Mouse (Mus musculus) brown adipose tissue, adult 24 weeks (tissue): Measurements from ENCODE around the gene Gtf3c1. TPM values are rescaled to one million over a fixed set of nuclear protein-coding genes. Genes with fewer than 3 reads are reported as not detected.
"Not testable (repeated sequence)": the region's sequence is repeated elsewhere in the genome, so short reads cannot be mapped to it uniquely, and the experiment has no call there.

Experiments used
- H3K27ac ChIP-seq: fragments of 200-500 bp; replicated peaks from 2 replicates; pipeline ENCODE4 v1.5.1; 2012; ENCODE audit warnings: low read depth, mild to moderate bottlenecking, low read length
- H3K4me1 ChIP-seq: fragments of 200-500 bp; 2 replicates; pipeline ENCODE4 v1.6.1; 2012; ENCODE audit warnings: low read length, mixed read lengths; ENCODE audit not compliant: control insufficient read depth, insufficient read depth, insufficient read length
- H3K4me3 ChIP-seq: fragments of 200-500 bp; 2 replicates; pipeline ENCODE4 v1.5.1; 2012; ENCODE audit warnings: low read depth, mild to moderate bottlenecking, low read length, moderate library complexity; ENCODE audit not compliant: insufficient read depth
- polyA plus RNA-seq: library from polyadenylated mRNA; stranded (reverse); fragments of >200 nt; gene quantifications from 2 replicates; pipeline ENCODE4 v1.2.4, GENCODE M21; 2012; ENCODE audit not compliant: missing spikeins, insufficient read depth, insufficient read length

The Gtf3c1 gene
- polyA plus RNA-seq, 1 experiment, result 15.2 TPM

DNA sequence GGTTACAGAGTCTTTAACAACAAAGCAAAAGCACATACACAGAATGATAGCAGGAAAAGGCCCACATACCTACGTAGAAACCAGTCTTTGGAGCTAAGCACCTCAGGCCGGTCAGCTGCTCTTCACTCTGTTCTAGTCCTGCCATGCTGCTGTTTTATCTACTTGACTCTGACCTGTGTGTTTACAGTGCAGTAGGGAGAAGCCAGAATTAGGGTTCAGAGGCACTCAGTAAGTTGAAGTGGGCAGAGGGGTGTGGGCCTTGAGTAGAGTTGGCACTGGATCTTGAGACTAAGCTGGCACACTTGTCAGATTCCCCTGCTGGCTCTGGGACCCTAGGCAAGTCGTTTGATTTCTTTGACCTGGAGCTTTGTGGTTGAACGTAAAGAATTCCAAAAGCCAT is 13.5 kb upstream of the Gtf3c1 start:
- H3K27ac ChIP-seq, result no peak overlapping the region
- H3K4me3 ChIP-seq, result no peak overlapping the region
- H3K4me1 ChIP-seq, result no peaks in the 10 kb centered on the region

DNA sequence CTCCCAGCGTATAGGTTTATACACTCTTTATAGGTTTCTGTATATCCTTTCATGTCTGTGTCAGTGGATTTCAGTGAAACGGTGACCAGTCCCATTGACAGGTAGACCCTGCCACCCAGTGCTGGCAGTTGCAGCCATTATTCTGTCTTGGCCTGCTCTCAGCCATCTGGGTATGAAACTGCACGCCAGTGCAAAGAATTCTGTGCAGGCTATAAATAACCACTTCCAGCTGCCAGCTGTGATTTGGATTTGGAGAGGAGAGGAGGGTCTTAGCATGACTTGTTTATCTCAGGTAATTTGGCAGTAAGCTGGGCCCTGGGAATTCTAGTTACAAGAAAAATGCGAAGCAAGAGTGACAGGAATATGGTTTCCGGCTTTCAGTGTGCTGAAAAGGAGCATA is 12.8 kb upstream of the Gtf3c1 start:
- no peak overlapping the region for H3K4me3 ChIP-seq
- no peak overlapping the region for H3K27ac ChIP-seq
- H3K4me1 ChIP-seq, result no peaks in the 10 kb centered on the region

- no peak overlapping the region for H3K27ac ChIP-seq
- no peak overlapping the region for H3K4me3 ChIP-seq
- H3K4me1 ChIP-seq, result no peaks in the 10 kb centered on the region
These were observed 10.0 kb upstream of the Gtf3c1 start for GRCm38 (mm10) chr7:125717612-125718011.

GRCm38 (mm10) chr7:125716724-125717123 is 9.1 kb upstream of the Gtf3c1 start:
- no peaks in the 10 kb centered on the region for H3K4me1 ChIP-seq
- H3K27ac ChIP-seq, result no peak overlapping the region
- H3K4me3 ChIP-seq, result no peak overlapping the region

DNA sequence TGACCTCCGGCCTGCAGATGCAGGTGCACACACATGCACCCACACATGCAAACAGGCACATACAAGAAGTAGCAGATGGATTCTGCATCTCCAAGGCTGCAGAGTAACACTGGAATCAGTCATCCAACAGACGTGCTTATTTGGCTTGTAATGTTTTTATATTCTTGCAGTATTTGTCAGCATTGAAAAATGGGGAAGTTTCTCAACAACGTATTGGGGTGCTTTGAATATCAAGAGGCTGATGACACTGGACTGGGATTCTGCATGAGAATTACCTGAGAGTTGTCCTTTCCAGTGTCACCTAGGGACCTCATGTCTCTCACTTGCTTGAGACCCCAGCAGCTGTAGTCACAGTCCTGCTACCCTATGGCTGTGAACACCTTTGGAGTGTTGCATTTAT is 7.2 kb upstream of the Gtf3c1 start:
- Histone ChIP-seq H3K4me3 (no peak overlapping the region), H3K27ac (no peak overlapping the region), H3K4me1 (no peaks in the 10 kb centered on the region)

- not testable (repeated sequence) for H3K4me3 ChIP-seq, H3K4me1 ChIP-seq, H3K27ac ChIP-seq
These were observed 6.0 kb upstream of the Gtf3c1 start for GRCm38 (mm10) chr7:125713542-125714055.

DNA sequence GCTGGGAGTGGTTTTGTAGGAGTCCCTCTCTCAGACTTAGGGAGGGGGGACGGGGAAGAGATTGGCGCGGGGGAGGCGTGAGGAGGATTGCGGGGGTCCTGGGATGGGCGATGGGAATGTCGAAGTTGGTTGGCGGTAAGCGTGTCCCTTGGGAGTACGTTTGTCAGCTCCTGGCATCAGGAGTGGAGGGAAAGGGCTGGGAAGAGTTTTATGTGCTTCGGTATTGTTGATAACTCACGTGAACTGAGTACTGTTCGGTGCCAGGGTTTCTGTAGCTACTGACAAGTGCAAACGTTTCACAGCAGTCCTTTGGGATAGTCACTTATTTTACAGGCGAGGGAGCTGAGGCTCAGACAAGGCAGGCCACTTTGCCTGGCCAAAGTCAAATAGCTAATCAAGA is 520 bp upstream of the Gtf3c1 start:
- peak overlapping the region; percentile 85 for H3K4me3 ChIP-seq
- H3K27ac ChIP-seq, result 0 out of 2 replicates have a peak overlapping the region, but pooled peaks have one; percentile 35
- peaks cover 11% of the 10 kb centered on the region for H3K4me1 ChIP-seq

- Histone ChIP-seq H3K4me1 (peaks cover 11% of the 10 kb centered on the region), H3K27ac (peak overlapping the region; percentile 41; the same call in 1 of the 2 replicates), H3K4me3 (peak overlapping the region; percentile 84)
These were observed 394 bp downstream of the Gtf3c1 start for GRCm38 (mm10) chr7:125707186-125707585.

DNA sequence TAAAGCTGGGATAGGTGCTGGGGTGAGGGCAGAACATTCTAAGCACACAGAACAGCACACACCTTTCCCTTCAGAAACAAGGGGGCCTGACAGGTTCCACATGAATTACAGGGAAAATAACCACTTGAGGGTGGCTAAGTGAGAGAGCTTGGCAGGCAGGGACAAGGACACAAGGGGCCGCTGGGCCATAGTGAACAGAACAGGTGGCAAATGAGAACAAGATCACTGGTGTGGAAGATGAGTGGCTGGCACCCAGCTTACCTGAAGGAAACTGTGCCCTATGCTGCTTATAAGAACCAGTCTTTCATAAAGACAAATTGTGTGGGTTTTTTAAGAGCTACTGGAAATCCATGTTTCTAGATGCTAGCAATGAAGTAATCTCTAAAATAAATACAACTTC is 4.8 kb downstream of the Gtf3c1 start:
- Histone ChIP-seq H3K4me3 (no peak overlapping the region), H3K4me1 (peaks cover 11% of the 10 kb centered on the region), H3K27ac (no peak overlapping the region)

- no peak overlapping the region for H3K4me3 ChIP-seq
- H3K27ac ChIP-seq, result no peak overlapping the region
- no peaks in the 10 kb centered on the region for H3K4me1 ChIP-seq
These were observed 13.5 kb downstream of the Gtf3c1 start for GRCm38 (mm10) chr7:125694056-125694455.

DNA sequence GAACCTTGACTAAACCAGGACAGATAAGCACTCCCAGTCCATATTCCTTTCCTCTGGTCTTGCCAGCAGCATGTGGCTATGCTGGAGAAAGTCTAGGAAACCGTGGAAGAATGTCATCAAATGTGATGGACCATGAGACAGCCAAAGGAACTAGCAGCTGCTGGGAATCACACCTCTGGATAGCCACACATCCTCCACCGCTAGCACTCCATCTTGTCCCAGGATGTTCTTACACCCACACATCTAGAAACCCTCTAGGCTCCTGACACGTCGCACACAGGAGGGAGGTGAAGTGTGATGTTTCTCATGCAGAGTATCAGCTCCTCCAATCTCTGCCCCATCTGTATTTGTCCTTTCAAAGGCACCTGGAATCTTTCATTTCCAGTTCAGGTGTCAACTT is 17.1 kb downstream of the Gtf3c1 start:
- Histone ChIP-seq H3K4me1 (no peaks in the 10 kb centered on the region), H3K27ac (no peak overlapping the region), H3K4me3 (no peak overlapping the region)

DNA sequence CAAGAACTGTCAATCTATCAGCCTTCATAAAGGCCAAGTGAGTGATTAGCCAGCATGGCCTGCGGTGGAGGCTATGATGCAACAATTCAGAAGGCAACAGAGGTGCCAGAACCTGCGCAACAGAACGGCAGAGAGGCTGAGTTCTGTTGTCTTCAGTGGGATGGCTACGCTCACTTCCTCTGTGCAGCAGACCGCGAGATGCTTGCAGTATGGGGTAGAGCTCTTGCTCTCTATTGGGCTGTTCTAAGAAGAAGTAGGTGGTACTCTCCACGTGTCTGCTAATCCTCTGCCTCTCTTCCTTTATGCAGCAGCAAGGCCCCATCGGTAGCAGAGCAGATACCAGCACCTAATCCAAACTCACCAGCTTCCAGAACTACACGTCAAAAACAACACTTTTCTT is 27.6 kb downstream of the Gtf3c1 start:
- Histone ChIP-seq H3K27ac (no peak overlapping the region), H3K4me3 (no peak overlapping the region), H3K4me1 (no peaks in the 10 kb centered on the region)

- no peaks in the 10 kb centered on the region for H3K4me1 ChIP-seq
- H3K27ac ChIP-seq, result no peak overlapping the region
- H3K4me3 ChIP-seq, result no peak overlapping the region
These were observed 28.8 kb downstream of the Gtf3c1 start for GRCm38 (mm10) chr7:125678756-125679155.

- H3K27ac ChIP-seq, result no peak overlapping the region
These were observed 32.7 kb downstream of the Gtf3c1 start for GRCm38 (mm10) chr7:125674916-125675315.

GRCm38 (mm10) chr7:125671396-125671795 is 36.2 kb downstream of the Gtf3c1 start:
- H3K27ac ChIP-seq, result no peak overlapping the region
- no peaks in the 10 kb centered on the region for H3K4me1 ChIP-seq
- H3K4me3 ChIP-seq, result no peak overlapping the region

More at GRCm38 (mm10) chr7:125674916-125675315, 32.7 kb downstream of the Gtf3c1 start:
- no peaks in the 10 kb centered on the region for H3K4me1 ChIP-seq
- H3K4me3 ChIP-seq, result no peak overlapping the region

GRCm38 (mm10) chr7:125670865-125671264 is 36.7 kb downstream of the Gtf3c1 start:
- Histone ChIP-seq H3K4me1 (no peaks in the 10 kb centered on the region), H3K27ac (no peak overlapping the region), H3K4me3 (no peak overlapping the region)
